Mouse (Mus musculus) right cerebral cortex, postnatal 14 days (tissue): ENCODE measurements around the gene Lrrc49.
A peak's percentile ranks its signal among the peaks of the same experiment; 100 is the strongest.

Experiments
- DNase-seq: peaks from one replicate; pipeline ENCODE4 v3.0.0; 2022

Lrrc49 gene

DNA sequence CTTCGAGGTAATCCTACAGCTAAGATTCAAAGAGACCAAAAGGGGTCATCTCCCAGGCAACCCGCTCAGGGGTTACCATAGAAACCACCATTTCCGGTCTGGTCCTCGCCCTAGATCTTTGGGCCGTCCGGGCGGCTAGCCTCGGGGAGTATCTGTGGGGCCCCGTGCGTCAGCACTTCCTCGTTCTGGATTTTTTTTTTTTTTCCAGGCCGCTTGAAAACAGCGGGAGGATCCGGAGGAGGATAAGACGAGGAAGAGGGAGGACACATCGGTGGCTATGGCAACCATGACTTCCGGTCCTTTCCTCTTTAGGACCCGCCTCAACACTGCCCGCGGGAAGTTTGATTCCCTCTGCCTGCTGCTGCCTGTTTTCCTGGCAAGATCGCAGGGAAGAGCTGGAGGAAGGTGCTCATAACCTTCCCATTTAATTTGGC lies at the start of gene Lrrc49:
TSS of gene Lrrc49 (minus strand) at position 268 of the 434 bp plus-strand sequence.
- DNase-seq: peak; percentile 90

DNA sequence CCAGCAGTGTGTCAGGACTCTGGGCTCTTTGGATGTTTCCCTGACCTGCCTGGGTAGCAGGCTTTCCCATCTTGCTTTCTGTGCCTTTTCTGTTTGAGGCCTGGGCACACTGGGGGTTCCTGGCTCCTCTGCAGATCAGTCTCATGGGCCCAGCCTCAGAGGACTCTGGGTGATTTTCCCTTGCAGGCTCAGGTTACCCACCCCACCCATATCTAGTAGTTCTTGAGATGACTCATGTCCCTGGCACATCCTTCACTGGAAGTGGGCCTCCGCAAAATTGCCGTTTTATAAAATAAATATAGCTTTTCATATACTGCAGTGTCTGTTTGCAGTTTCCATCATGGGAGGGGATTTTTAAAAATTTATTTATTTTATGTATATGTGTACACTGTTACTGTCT lies 46.4 kb upstream of the Lrrc49 start:
- DNase-seq: no peak

DNA sequence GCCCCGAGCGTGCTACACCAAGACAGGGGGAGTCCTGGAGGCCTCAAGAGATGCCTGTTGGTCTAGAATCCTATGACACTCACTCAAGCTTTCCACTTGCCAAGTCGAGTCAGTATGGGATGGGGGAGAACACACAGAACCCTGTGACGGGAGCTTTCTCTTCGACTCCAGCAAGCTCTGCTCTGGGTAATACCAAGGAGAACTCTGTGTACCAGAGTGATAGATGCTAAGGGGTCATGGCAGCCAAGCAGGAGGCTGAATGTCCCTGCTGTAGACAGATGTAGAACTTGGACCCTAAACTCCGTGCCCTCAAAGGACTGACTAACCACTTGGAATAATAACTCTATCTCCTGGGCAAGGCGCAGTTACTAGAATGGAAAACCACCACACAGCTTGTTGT lies 37.0 kb upstream of the Lrrc49 start:
- no peak for DNase-seq

DNA sequence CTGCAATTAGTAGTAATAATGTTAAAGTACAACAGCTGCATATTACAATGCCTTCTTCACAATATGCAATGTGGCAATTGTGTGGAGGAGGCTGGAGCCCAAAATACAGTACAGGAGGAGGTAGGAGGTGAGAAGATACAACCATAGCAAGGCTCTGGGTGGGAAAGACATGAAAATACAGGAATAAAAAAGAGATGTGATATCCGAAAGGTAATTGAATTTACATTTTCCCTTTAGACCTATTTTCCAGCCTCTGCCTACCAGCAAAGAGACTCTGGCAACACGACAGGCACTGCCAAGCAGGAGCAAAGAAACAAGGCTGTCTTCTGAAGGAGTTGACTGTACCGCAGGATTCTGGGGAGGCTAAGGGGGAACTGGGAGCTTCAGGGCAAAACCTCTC lies 31.7 kb upstream of the Lrrc49 start:
- DNase-seq: no peak

DNA sequence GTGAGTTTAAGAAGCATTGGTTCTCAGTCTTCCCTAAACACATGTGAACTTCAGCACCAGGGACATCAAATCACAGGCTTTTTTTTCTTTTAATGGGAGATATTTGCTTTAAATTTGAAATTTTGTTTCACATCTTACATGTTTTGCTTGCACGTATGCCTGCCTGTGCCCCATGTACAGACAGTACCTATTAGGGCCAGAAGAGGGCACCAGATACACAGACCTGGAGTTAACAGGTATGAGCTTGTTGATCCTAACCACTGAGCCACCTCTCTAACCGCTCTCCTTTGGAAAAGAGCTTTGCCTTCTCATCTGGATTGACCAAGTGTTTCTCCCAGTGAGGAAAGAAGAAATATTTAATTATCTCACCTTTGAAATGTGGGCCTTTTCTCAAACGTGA lies 30.3 kb upstream of the Lrrc49 start:
- DNase-seq: peak; percentile 38

DNA sequence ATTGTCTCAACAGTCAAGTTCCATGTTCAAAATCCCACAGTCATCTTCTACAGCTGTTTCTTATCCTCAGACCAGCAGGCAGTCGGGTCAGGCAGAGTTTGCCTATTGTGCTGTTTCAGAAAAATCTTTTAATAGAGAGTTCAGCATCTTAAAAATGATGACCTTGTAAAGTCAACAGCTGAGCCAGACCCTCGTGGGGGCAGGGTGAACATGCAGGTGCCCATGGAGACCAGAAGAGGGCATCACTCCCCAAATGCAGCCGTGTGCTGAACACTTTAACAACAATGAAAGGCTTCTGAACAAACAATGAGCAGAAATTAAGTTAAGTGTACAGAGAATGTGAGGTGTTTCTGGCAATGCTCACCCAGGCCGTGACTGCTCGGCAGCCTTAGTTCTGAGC lies 27.9 kb upstream of the Lrrc49 start:
- no peak for DNase-seq

DNA sequence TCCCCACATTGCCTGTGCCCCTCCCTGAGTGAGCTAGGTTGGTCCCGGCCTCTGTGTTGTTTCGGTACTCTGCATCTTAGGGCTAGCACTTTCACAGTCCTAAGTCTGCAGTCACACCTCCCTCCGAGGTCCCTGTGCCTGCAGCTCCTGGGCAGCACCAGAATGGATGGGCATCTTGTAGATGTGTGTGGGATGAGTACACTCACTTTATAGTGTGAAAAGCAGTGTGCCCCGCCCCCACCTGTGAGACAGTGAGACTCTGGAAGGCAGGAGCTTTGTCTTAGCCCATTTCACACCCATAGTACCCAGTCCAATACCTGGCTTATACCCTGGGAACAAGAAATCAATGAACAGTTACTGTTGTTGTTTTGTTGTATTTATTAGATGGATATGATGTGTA lies 27.3 kb upstream of the Lrrc49 start:
- peak; percentile 45 for DNase-seq

DNA sequence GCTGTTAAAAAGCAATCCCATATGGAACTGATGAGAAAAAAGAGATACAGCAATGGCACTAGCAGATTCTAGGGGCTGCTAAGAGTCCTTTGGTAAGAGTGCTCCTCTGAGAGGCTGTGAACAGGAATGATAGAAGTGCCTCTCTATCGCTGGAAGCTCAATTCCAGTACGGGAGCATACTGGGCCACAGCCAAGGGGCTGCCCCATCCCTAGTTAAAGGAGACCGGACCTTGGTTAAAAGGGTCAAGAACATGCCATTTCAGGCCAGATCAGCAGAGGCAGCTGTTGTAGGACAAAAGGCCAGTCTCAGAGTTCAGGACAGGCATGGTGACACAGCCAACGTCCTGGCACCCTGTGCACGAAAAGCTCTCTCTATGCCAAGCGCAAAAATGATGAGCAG lies 26.2 kb upstream of the Lrrc49 start:
- DNase-seq: no peak

DNA sequence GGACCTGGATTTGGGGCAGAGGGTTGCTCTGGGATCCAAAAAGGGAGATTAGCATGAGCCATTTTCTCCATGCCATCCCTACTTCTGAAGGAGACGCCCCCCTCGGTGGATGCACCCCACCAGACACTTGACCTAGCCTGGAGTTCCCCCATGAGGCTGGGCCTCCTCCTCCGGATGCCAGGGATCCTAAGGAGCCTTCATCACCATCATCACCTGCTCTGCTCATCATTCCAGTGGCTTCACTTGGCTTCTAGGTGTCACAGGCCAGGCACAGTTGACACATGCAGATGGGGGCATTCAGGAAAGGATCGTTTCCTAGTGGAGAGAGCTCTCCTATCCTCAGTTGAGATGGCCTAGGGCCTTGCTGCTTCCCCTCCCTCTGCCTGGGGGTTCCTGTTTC lies 25.7 kb upstream of the Lrrc49 start:
- no peak for DNase-seq

DNA sequence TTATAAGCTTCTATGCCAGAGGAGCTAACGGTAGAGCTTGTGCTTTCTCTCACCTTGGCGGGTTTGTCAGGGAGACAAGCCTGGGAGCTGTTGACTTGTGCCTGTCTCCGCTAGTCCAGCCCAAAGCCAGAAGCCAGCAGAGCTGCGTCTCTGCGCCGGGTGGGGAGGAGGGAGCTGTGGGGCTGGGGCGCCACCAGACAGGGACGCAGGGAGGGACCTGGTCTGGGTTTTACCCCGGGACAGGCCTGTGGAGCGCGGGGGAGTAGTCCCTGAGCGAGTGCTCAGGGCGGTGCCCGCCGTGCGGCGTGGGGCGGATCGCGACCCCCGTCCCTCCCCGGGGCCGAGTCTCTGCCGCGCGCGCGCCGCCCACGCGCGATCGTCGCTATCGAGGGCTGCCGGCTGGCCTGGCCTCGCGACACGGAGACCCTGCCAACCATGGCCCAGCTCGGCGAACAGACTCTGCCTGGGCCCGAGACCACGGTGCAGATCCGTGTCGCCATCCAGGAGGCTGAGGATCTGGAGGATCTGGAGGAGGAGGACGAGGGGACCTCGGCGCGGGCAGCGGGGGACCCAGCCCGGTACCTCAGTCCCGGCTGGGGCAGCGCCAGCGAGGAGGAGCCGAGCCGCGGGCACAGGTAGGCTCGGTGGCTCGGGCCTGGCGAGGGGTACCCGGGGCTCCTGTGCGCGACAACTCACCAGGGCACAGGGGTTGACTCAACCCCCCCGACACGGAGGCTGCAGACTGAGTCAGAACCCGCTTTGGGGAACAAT lies 25.0 kb upstream of the Lrrc49 start, which contains the start of gene Larp6:
TSS of gene Larp6 (plus strand) at position 219 of the 771 bp plus-strand sequence.
- peak; percentile 61 for DNase-seq

DNA sequence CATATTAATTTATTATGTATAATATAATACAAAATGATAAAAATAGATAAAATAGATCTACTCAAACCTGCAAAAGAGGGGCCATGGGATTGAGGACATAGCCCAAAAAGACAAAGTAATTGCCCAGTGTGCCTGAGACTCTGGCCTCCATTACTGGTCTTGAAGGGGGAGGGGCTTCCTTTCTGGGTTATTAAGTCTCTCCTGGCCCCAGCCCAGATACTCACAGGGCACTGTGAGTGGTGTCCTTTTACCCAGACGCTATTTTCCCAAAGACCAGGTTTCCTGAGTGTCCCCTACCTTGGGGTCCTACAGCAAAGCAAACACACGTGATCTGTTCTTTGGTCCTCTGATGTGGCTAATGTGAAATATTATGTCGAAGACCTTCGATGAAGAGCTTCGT lies 24.1 kb upstream of the Lrrc49 start:
- no peak for DNase-seq

DNA sequence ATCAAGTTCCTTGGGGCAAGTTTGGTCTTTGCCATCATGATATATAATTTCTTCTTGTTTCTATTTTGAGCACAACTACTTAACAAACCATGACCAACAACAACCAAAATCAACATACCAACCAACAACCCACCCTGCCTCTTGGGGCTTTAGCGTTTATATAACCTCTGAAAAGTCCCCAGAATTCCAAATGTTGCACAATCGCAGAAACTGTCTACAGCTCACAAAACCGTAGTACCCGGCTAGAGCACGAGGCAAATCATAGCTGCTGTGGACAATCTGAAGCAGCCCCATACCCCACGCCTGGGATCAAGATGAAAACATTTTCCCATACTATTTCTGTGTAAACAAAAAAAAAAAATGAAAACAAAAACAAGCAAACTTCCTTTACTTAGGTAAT lies 21.8 kb upstream of the Lrrc49 start:
- no peak for DNase-seq

DNA sequence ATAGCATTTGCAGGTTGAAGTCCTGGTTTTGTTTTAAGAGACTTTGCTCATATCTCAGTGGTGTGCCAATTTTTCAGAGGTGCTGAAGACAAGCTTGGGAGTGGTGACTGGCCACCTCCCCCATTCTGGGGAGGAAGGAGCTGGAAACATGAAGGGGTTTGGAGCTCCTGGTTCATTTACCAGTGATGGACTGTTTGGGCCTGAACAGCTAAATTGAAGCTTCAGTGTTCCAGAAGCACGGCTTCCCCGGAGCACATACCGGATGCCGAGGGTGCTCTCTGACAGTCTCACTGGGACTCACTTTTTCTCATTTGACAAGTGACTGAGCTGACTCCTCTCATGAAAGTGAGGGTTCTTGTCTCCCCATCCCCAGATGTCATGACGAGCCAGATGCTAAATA lies 20.6 kb upstream of the Lrrc49 start:
- no peak for DNase-seq

DNA sequence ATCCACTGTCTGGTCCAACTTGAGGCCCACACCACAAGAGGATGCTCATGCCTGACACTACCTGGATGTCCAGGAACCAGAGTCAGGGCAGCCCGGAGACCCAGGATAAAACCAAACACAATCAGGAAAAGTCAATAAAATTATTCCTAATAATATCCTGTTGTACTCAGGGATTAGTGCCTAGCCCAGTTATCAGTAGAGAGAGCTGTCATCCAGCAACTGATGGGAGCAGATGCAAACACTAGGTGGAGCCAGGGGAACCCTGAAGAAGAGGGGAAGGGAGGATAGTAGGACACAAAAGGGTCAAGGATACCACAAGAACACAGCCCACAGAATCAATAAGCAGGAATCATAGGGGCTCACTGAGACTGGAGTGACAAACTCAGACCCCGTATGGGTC lies 19.6 kb upstream of the Lrrc49 start:
- no peak for DNase-seq

DNA sequence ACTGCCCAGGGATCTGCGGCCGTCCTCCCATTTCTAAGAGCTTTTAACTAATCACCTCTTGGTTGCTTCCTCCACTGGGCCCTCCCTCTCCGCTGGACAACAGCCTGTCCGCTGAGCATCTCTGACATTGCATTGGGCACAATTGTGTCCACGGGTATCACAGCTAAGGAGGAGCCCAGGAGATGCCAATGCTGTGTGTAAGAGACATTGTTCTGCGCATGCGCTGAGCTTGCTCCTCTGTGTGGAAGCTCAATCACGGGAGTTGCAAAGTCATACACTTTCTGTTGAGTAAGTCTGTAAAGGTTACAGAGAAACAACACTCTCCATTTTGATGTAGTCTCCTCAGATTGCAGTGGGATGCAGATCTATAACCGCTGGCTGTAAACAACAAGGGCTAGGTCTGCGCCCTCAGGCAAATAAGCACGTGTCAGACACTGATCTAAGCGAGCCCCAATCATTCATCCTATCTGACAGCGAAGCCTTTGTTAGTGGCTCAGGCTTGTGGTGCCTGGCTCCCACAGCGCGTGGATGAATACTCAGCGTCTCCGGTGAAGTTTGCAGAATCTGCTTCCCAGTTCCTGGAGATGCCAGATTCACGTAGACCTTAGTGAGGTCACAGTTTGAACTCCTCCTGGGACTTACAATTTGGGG lies 11.7 kb upstream of the Lrrc49 start:
- no peak for DNase-seq

DNA sequence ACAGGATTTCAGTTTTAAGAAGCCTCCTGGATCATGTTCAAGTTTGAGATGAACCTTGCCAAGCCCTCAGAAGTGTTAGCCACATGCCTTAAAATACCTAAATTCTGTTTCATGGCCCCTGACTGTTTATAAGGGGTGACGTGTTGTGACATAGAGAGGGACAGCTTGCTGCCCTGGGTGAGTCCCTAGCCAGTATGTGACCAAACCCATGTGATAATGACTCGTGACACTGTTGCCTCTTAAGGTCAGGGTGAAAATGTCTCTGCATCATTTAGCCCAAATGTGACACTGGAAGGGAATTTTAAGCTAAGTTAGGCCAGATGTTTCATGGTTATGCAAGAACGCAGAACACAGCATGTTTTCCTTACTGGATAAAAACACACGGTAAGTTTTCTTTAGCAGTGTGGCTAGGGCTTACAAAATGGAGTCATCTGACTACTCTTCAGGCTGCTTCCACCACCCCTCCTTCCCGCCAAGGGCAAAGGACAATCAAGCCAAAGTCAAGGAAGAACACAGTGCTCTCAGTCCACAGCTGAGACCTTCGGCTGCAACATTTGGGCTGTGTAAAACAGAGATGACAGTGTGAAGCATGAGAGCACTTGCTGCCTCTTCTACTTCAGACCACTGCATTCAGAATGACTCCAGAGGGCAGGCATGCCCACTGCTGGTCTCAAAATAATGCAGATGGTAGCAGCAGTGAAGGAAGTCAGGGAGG lies 8.5 kb upstream of the Lrrc49 start:
- DNase-seq: no peak

DNA sequence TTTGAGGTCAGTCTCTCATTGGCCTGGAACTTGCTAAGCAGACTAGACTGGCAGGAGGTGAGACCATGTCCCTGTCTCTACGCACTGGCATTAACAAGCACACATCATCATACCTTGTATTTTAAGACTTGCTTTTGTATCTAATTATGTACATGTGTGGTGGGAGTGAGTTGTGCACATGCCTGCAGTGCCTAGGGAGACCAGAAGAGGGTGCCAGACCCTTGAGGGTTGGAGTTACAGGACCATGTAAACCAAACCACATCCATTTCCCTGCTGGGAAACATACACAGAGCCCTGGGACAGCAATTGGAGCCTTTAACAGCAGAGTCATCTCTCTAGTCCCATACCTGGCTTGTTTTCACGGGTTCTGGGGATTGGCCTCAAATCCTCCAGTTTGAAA lies 6.0 kb upstream of the Lrrc49 start:
- peak; percentile 59 for DNase-seq

DNA sequence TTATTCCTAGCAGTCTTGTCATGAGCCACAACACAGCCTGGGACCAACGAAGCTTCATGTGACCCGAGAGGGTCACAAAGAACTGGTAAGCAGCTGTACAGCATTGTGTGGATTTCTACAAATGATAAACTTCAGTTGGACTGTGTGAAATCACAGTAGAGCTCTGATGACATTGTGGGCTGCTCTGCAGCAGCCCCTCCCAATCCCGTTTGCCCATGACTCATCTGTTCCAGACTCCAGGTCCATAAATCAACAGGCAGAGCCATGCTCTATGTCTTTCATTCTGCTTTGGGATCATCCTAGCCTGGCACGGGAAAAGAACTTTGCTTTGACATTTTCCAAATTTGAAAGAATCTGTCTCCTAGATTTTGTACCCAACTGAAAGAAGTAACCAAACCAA lies 4.7 kb upstream of the Lrrc49 start:
- no peak for DNase-seq

DNA sequence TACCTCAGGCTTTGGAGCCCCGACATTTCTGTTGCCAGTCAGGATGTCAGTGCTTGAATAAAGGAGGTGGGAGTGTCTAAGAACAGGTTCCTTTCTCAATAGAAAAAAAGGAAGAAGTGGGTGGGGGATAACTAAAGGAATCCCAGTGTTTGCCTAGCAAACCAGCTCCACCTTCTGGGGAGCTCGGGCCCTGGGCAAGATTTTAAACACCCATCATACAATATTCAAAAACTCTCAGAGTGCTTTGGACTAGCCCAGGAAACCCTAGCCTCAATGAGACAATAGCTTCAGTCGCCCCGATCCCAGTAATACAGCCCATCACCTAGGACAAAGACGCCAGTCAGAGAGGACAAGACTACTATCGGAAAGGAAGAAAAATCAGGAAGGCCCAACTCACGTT lies 543 bp downstream of the Lrrc49 start:
- DNase-seq: peak; percentile 24

DNA sequence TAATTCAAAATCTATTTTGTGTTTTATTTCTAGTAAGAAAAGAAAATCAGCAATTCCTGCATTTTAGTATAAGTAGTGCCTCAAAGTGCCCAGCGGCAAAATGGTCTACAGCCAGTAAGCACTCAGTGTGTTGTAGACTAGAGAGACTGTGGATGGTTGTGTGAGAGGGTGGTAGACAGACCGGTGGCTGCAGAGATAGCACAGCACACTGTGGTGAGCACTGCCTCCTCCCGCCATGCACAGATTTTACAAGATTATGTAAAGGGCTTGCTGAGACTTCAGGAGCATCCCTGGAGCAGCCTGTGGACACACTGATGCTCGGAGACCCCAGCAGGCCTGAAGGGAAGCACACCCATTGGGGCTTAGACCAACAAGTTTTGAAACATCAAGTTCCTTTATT lies 5.2 kb downstream of the Lrrc49 start:
- DNase-seq: no peak

DNA sequence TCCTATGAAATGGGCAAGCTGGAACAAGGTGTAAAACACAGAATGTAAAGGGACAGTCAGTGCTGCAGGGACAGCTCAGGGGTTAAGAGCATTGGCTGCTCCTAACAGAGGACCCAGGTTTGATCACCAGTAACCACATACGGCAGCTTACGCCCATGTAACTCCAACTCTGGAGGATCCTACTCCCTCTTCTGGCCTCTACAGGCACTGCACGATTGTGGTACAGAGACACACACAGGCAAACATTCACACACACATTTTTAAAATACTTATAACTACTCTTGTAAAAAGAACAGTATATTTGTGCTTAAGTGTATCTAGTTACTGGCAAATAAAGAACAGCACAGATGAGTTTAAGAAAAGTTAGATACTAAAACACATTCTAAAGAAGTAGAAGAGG lies 7.0 kb downstream of the Lrrc49 start:
- DNase-seq: no peak

DNA sequence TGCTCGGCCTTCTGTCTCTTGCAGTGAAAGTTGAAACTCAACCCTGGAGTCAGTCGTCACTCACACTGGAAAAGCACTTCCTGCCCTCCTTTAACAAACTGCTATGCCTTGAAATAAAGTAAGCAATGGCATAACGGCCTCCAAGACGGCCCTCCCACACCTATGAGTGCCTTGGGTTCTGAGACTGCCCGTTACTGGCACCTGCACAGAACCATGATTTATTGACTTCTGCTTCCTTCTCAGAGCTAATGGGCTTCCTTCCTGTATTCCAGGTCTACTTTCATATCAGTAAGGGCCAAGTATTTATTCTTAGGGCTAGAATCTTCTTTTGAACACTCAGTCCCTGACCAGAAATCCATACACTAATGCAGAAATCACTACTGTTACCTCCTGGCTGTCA lies 9.0 kb downstream of the Lrrc49 start:
- no peak for DNase-seq

DNA sequence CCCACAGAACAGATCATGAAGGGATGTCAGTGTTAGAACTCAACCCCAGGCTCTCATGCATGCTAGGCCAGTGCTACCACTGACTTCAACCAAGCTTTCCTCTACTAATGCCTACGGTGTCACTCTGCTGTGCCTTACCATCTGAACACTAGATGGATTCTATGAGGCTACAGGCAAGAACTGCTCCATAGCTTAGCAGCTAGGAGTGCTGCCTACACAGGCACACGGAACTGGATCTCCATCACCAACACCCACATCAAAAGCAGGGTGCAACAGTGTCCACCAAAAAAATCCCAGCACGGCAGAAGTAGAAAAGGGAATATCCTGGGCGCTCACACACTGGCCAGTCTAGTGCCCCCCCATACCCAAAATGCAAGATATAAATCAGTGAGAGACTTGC lies 11.5 kb downstream of the Lrrc49 start:
- no peak for DNase-seq

DNA sequence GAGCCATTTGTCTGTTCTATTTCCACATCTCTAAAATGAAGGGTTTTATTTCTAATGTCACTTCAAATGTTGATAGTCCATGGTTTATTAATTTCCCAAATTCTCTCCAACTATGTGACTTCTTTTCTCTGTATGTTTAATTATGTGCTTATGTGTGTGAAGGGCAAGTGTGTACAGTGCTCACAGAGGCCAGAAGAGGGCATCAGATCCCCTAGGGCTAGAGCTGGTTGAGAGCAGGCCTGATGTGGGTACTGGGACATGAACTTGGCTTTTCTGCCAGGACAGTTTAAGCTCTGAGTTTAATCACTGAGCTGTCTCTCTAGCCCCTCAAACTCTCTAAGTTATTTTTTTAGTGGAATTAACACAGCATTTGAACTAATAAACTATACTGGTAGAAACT lies 13.2 kb downstream of the Lrrc49 start:
- no peak for DNase-seq
